Mouse (Mus musculus): ENCODE data around the gene Lhx3. TPM values are rescaled to one million over a fixed set of nuclear protein-coding genes. Genes with fewer than 3 reads are reported as not detected.

The Lhx3 gene
- polyA plus RNA-seq (2017; shearing (Covaris generic)) = not detected

GRCm38 (mm10) chr2:26208126-26208789 is at the start of gene Lhx3:
Gene Lhx3 (minus strand): TSS chr2:26208289.

GRCm38 (mm10) chr2:26237290-26237782 is 29.2 kb upstream of the Lhx3 start, which contains the start of gene Qsox2:
Gene Qsox2 (minus strand): TSS chr2:26237525.

Other genes with a start within 250 kb of the Lhx3 start
- 10 to 100 TPM; 11.3 to 26.3 TPM for gene Camsap1, start 225.0 kb downstream of the Lhx3 start, polyA plus RNA-seq (2017; shearing (Covaris generic))
- gene Ubac1, start 186.5 kb downstream of the Lhx3 start, polyA plus RNA-seq (2017; shearing (Covaris generic)) = 10 to 100 TPM; 70.9 to 86.1 TPM
- gene Nacc2, start 85.1 kb downstream of the Lhx3 start, polyA plus RNA-seq (2017; shearing (Covaris generic)) = 1 to 10 TPM; 1.1 to 3.2 TPM
- gene Qsox2, start 29.2 kb upstream of the Lhx3 start, polyA plus RNA-seq (2017; shearing (Covaris generic)) = 1 to 10 TPM; 5.3 to 5.9 TPM
- gene Ccdc187, start 86.3 kb upstream of the Lhx3 start, polyA plus RNA-seq (2017; shearing (Covaris generic)) = under 1 TPM in 1 of 2 experiments, not detected in 1; 0.10 TPM
- gene Gpsm1, start 107.2 kb upstream of the Lhx3 start, polyA plus RNA-seq (2017; shearing (Covaris generic)) = 1 to 10 TPM; 7.7 to 8.0 TPM
- 10 to 100 TPM; 16.2 to 19.0 TPM for gene Dnlz, start 143.8 kb upstream of the Lhx3 start, polyA plus RNA-seq (2017; shearing (Covaris generic))
- 1 to 10 TPM; 2.2 to 5.9 TPM for gene Card9, start 152.6 kb upstream of the Lhx3 start, polyA plus RNA-seq (2017; shearing (Covaris generic))
- 10 to 100 TPM; 33.2 to 37.9 TPM for gene Snapc4, start 172.4 kb upstream of the Lhx3 start, polyA plus RNA-seq (2017; shearing (Covaris generic))
- gene Entr1, start 181.0 kb upstream of the Lhx3 start, polyA plus RNA-seq (2017; shearing (Covaris generic)) = 100 to 1,000 TPM; 141 to 145 TPM
- 10 to 100 TPM; 77.5 to 86.2 TPM for gene Pmpca, start 181.1 kb upstream of the Lhx3 start, polyA plus RNA-seq (2017; shearing (Covaris generic))
- gene Inpp5e, start 200.9 kb upstream of the Lhx3 start, polyA plus RNA-seq (2017; shearing (Covaris generic)) = 10 to 100 TPM; 26.4 to 29.8 TPM
- gene Sec16a, start 236.9 kb upstream of the Lhx3 start, polyA plus RNA-seq (2017; shearing (Covaris generic)) = 10 to 100 TPM; 21.7 to 46.1 TPM

Data from activated CD4-positive, CD25-positive, alpha-beta regulatory T cell (primary cell).